Mouse (Mus musculus): ENCODE results near the gene Ndufa13. TPM values are rescaled to one million over a fixed set of nuclear protein-coding genes. Genes with fewer than 3 reads are reported as not detected.
"Not testable (repeated sequence)": the region's sequence is repeated elsewhere in the genome, so short reads cannot be mapped to it uniquely, and the experiment has no call there.

Ndufa13 gene
- polyA plus RNA-seq (2012; ENCODE audit: insufficient read depth, low replicate concordance): 31.7 and 195 TPM in 2 replicates

DNA sequence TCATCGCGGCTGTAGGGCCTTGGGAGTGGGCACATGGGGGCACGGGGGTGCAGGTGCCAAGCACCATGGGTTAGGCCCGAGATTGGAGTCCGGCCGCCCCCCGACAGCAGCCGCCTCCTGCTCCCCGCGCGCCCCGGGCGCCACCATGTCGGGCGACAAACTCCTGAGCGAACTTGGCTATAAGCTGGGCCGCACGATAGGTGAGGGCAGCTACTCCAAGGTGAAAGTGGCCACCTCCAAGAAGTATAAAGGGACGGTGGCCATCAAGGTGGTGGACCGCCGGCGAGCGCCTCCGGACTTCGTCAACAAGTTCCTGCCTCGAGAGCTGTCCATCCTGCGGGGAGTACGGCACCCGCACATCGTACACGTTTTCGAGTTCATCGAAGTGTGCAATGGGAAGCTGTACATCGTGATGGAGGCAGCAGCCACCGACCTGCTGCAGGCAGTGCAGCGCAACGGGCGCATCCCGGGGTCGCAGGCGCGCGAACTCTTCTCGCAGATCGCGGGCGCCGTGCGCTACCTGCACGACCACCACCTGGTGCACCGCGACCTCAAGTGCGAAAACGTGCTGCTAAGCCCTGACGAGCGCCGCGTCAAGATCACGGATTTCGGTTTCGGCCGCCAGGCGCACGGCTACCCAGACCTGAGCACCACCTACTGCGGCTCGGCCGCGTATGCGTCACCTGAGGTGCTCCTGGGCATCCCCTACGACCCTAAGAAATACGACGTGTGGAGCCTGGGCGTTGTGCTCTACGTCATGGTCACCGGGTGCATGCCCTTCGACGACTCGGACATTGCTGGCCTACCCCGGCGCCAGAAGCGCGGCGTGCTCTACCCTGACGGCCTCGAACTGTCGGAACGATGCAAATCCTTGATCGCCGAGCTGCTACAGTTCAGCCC, at the start of gene Ndufa13, which contains the start of the genes Tssk6 and Yjefn3:
TSS of gene Ndufa13 (minus strand) at position 396 of the 900 bp plus-strand sequence.
TSS of gene Tssk6 (plus strand) at position 22 of the 900 bp plus-strand sequence.
TSS of gene Yjefn3 (minus strand) at position 550 of the 900 bp plus-strand sequence.
- Histone ChIP-seq H3K36me3 (replicated peaks; ENCODE audit: low read length) (peaks cover 29% of the 10 kb centered on the region), H3K27me3 (replicated peaks) (no peaks in the 10 kb centered on the region), H3K9me3 (no peaks in the 10 kb centered on the region), H3K4me3 (replicated peaks) (peak within 1 kb of the TSS; percentile 99), H3K4me1 (peaks cover 68% of the 10 kb centered on the region)
- no peak for TF ChIP-seq GATA1 (IDR thresholded peaks at IDR 0.05; ENCODE audit: borderline replicate concordance, low read length)

DNA sequence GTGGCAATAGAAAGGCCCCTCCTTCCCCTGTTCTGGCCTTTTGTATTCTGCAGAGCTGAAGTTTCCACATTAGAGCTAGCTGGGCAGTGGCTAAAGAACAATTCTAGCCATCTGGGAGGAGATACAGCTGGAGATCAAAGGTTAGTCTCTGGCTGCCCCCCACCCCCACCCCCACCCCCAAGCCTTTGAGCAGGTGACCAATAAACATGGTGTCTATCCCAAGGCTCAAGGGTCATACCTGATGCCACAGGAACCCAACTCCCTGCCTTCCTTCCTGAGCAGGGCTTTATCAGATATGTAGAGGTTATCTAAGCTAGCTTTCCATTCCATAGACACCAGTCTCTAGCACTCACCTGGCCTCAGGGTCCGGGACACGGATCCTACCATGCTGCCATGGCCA, 47.9 kb upstream of the Ndufa13 start:
- Histone ChIP-seq H3K27me3 (replicated peaks) (no peaks in the 10 kb centered on the region), H3K4me3 (replicated peaks) (no peak overlapping the region), H3K9me3 (no peaks in the 10 kb centered on the region), H3K36me3 (replicated peaks; ENCODE audit: low read length) (peaks cover 74% of the 10 kb centered on the region), H3K4me1 (peaks cover 90% of the 10 kb centered on the region)
- TF ChIP-seq FLI1 (IDR thresholded peaks at IDR 0.05; ENCODE audit: low read length): no peak
- no peak for TF ChIP-seq GATA1 (IDR thresholded peaks at IDR 0.05; ENCODE audit: borderline replicate concordance, low read length)

DNA sequence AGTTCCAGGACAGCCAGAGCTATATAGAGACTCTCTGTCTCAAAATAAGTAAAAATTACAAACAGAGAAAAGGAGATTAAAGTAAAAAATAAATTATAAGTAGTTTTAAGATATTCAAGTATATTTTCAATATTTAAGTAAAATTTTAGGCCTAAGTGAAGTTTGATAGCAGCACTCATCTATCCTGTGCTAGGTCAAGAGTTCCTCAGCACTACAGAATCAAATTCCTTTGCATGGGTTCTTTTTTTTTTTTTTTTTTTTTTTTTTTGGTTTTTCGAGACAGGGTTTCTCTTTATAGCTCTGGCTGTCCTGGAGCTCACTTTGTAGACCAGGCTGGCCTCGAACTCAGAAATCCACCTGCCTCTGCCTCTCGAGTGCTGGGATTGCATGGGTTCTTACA, 40.1 kb upstream of the Ndufa13 start:
- peaks cover 92% of the 10 kb centered on the region for H3K4me1 ChIP-seq
- H3K4me3 ChIP-seq (replicated peaks); H3K9me3 ChIP-seq; H3K27me3 ChIP-seq (replicated peaks): not testable (repeated sequence)
- peaks cover 77% of the 10 kb centered on the region for H3K36me3 ChIP-seq (replicated peaks; ENCODE audit: low read length)

DNA sequence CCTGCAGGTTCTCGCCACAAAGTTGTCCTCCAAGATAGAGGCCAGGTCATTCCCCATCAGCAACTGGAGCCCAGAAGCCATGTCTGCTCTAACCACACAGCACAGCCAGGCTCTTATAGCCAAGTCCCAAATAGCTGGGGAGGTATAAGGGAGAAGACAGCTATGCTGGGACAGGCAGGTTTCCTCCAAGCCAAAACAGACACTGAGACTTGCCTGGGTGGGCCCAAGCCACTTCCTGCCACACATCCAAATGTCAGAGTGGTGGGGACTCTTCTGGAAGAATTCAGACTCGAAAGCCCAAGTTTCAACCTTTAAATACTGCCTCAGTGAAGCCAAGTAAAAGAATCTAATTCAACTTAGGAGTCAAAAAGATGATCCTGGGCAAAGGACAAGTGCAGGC, 38.0 kb upstream of the Ndufa13 start:
- Histone ChIP-seq H3K4me1 (peaks cover 98% of the 10 kb centered on the region), H3K4me3 (replicated peaks) (peak overlapping the region; percentile 78), H3K27me3 (replicated peaks) (no peaks in the 10 kb centered on the region), H3K9me3 (no peaks in the 10 kb centered on the region), H3K36me3 (replicated peaks; ENCODE audit: low read length) (peaks cover 77% of the 10 kb centered on the region)
- TF ChIP-seq FLI1 (IDR thresholded peaks at IDR 0.05; ENCODE audit: low read length) (no peak), GATA1 (IDR thresholded peaks at IDR 0.05; ENCODE audit: borderline replicate concordance, low read length) (no peak)

DNA sequence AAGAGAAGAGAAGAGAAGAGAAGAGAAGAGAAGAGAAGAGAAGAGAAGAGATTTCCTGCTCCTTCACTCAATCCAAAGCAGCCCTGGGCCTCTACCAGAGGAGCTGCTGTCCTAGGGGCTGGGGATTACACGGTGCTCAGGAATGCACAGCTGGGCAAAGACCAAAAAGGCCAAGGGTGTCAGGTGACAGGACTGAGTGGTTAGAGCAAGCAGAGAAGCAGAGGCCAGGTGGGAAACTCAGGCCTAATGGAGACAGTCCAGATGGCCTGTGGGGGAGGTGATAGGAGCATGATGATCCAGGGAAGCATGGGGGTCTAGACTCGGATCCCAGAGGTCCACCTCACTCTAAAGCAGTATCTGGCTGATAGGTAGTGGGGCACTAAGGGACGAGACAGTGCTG, 37.3 kb upstream of the Ndufa13 start:
- peaks cover 98% of the 10 kb centered on the region for H3K4me1 ChIP-seq
- H3K27me3 ChIP-seq (replicated peaks): no peaks in the 10 kb centered on the region
- H3K9me3 ChIP-seq: no peaks in the 10 kb centered on the region
- TF ChIP-seq GATA1 (IDR thresholded peaks at IDR 0.05; ENCODE audit: borderline replicate concordance, low read length): no peak
- TF ChIP-seq FLI1 (IDR thresholded peaks at IDR 0.05; ENCODE audit: low read length): no peak
- H3K36me3 ChIP-seq (replicated peaks; ENCODE audit: low read length): peaks cover 79% of the 10 kb centered on the region
- H3K4me3 ChIP-seq (replicated peaks): peak overlapping the region; percentile 78

DNA sequence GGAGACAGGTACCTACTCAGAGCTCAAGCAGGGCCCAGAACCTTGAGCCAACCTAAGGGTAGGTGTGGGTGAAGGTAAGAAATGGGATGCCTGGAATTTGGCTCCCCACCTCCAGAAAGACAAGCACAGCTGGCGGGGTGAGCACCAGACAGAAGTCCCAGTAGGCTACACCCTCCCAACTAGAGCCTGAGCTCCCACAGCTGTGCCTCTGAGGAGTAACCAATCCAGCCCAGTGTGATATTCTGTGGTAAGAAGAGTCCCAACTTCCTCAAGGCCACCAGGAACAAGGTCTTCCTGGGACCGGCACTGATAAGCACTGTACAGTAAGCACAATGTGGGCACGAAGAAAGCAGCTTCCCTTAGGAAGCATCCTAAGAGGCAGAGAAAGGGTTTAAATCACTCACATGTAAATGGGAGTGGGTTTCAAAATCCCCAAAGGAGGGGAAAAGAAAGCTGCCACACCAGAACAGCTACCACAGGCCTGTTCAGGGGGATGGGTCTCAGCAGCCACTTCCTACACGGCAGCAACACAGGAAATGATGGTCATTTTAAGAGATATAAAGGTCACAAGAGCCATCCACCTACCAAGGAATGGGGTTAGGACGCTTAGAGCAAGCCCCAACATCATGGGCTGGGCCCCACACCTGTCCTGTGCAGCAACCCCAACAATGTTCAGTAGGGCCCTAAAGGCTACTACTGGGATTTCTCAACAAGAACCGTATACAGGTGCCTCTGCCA, 36.1 kb upstream of the Ndufa13 start:
- TF ChIP-seq GATA1 (IDR thresholded peaks at IDR 0.05; ENCODE audit: borderline replicate concordance, low read length) (peak; percentile 38; the same call in 1 of the 3 replicates), FLI1 (IDR thresholded peaks at IDR 0.05; ENCODE audit: low read length) (no peak)
- H3K4me1 ChIP-seq: peaks cover 98% of the 10 kb centered on the region

DNA sequence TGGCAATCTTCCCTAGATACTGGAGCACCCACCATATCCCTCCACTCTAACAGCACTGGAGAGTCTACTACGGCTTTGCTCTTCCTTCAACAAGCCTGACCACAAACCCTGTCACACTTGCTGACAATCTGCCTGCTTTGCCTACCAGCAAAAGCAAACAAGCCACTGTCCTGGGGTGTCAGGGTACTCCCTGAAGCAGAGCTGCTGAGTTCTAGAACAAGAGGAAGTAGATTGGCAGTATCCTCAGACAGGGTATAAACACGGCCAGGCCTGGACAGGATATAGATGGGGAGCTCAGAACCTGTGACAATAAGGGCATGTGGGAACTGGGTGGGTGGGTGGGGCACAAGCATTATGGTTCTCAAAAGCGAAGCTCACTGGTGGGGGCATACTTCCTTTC, 35.1 kb upstream of the Ndufa13 start:
- Histone ChIP-seq H3K4me3 (replicated peaks) (peak overlapping the region; percentile 53), H3K36me3 (replicated peaks; ENCODE audit: low read length) (peaks cover 79% of the 10 kb centered on the region), H3K27me3 (replicated peaks) (no peaks in the 10 kb centered on the region), H3K4me1 (peaks cover 99% of the 10 kb centered on the region), H3K9me3 (no peaks in the 10 kb centered on the region)
- no peak for TF ChIP-seq GATA1 (IDR thresholded peaks at IDR 0.05; ENCODE audit: borderline replicate concordance, low read length)
- no peak for TF ChIP-seq FLI1 (IDR thresholded peaks at IDR 0.05; ENCODE audit: low read length)

More for the DNA sequence above, 36.1 kb upstream of the Ndufa13 start:
- no peaks in the 10 kb centered on the region for H3K9me3 ChIP-seq
- H3K4me3 ChIP-seq (replicated peaks): peak overlapping the region; percentile 74
- no peaks in the 10 kb centered on the region for H3K27me3 ChIP-seq (replicated peaks)
- H3K36me3 ChIP-seq (replicated peaks; ENCODE audit: low read length): peaks cover 78% of the 10 kb centered on the region

DNA sequence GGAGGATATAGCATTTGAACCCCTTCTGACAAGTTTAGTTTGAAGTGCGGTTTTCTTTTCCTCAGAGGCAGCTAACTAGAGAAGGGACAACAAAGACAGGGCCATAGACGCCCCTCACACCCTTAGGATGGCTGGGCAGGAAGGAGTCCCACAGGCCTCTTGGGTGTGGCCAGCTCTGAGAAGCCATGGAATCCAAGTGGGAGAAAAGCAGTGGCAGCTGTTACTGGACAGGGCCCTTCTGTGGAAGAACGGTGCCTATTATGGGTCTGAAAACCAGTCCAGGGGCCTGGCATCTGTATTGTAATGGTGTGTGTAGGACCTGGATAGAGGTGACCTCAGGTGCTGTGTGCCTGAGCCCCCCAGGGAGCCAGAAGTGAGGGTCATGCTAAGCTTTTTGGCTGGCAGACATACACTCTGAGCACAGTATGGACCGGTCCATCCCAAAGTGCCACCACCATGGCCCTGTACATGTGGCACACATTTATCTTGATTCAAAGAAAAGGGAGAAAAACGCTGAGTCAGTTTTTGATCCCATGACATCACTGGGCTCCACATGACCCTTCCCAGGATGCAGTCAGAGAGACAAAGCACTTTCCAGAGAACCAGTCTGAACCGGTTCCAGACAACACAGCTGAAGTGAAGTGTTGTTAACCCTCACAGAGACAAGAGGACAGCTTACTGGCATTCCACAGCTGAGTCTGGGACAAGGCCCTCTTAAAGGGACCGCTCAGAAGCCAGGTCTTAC, 33.9 kb upstream of the Ndufa13 start:
- Histone ChIP-seq H3K4me3 (replicated peaks) (peak overlapping the region; percentile 76), H3K27me3 (replicated peaks) (no peaks in the 10 kb centered on the region), H3K4me1 (peaks cover 96% of the 10 kb centered on the region), H3K36me3 (replicated peaks; ENCODE audit: low read length) (peaks cover 77% of the 10 kb centered on the region), H3K9me3 (no peaks in the 10 kb centered on the region)
- TF ChIP-seq GATA1 (IDR thresholded peaks at IDR 0.05; ENCODE audit: borderline replicate concordance, low read length): no peak
- no peak for TF ChIP-seq FLI1 (IDR thresholded peaks at IDR 0.05; ENCODE audit: low read length)

DNA sequence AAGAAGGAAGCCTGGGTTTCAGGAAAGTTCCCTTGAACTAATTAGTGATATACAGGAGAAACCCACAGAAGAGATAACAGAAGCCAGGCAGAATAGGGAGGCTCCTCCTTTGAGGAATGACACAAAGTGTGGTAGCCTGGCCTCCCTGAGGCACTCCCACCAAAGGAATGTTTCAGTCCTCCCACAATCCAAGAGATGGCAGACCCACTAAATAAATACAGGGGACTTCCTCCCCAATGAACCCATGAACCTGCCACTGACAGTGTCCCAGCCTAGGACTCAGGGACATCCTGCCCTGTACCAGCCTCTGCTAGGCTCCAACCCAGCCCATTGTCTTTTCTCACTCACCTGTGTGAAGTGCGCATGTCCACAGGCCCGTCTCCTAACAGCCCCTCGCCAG, 33.1 kb upstream of the Ndufa13 start:
- Histone ChIP-seq H3K36me3 (replicated peaks; ENCODE audit: low read length) (peaks cover 79% of the 10 kb centered on the region), H3K4me1 (peaks cover 96% of the 10 kb centered on the region), H3K4me3 (replicated peaks) (peak overlapping the region; percentile 76), H3K9me3 (no peaks in the 10 kb centered on the region), H3K27me3 (replicated peaks) (no peaks in the 10 kb centered on the region)
- TF ChIP-seq FLI1 (IDR thresholded peaks at IDR 0.05; ENCODE audit: low read length) (no peak), GATA1 (IDR thresholded peaks at IDR 0.05; ENCODE audit: borderline replicate concordance, low read length) (no peak)

Measured in megakaryocyte, embryonic 14.5 days (primary cell).